Mouse (Mus musculus): ENCODE results near the gene Ddx10.

Gene Ddx10

DNA sequence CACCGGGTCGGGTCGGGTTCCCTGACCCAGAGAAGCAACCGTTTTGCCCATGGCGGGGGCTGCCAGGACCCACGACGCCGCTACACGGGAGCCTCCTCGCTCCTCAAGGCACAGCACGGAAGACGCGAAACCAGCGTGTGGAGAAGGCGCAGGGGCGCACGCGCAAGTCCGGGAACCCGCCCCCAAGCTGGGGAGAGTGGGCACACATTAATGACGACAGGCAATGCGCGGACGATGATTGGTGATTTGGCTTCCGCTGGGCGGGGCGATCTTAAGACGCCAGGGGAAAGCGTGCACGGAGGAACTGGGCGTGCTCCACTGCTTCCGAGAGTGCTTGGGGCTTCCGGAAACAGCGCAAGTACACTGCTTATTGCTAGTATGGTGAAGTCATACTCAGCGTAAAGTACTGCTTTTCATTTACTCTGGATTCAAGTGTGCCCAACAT is at the start of gene Ddx10:
Gene Ddx10 (minus strand): TSS at position 101 of the 445 bp plus-strand sequence.
- peak; percentile 98 for DNase-seq (ENCODE audit: low spot score)

DNA sequence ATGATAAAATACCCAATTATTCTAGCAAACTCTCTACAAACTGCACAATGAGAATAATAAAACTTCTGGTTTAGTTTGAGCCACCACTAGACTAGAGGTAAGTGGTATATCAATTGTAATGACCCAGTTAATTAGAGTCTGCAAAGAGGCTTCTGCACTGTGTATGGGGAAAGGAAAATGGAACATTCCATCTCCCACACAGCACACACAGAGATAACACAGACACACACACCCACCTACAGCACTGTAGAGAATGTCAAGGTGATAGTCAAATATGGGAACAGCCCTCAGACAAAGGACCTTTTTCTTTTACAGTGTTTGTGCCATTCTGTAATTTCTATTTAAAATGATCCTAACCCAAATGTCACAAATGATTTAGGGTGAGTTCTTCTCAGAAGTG is 45.0 kb upstream of the Ddx10 start:
- no peak for DNase-seq (ENCODE audit: low spot score)

DNA sequence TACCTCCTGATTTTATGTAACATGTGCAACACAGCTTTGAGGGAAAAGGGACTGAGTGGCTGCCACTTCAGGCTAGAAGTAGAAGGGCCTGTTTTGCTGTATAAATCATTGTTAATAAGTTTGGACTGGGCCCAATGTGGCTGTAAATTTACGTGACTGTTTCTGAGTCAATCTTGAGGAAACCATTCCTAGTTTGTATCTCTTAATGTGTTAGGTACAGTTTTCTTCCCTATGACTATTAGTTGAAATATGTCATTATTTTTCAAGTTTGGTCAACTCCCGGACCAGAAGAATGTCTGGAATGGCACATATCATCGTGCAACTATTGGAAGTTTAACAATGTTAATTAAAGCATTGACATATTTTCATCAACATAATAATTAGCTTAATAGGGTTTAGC is 42.2 kb upstream of the Ddx10 start:
- peak; percentile 14 for DNase-seq (ENCODE audit: low spot score)

DNA sequence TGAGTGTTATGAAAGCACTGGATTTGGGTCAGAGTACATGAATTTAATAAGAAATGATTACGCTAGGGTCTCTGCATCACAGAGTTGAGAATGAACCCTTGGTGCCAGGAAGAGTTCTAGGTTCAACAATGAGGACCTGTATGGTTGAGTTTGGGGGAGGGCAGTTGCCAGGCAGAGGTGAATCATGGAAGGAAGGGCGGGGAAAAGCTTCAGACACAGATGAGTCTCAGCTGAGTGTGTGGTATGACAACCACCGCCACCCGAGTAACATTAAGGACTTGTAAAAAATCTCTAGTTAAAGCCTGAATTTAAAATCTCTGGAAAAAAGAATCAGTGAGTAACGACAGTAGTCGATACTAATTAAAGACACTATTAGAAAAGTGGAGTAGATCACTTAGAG is 38.9 kb upstream of the Ddx10 start:
- no peak for DNase-seq (ENCODE audit: low spot score)

DNA sequence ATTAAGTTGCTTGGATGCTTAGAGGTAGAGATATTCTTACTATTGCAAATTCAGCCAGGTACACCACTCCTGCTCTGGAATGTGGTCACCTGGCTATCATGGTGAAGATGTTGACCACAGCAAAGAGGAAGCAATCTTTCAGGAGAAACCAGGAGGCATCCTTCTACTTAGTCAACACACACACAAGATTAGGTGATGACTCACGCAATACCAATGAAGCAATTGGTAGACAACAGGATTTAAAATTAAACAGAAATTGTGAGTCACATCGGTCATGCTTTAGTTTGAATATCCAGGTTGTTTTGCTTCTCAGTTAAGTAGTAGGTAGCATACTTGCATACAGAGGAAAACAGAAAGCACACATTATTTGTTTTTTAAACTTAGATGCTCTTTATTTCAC is 31.1 kb upstream of the Ddx10 start:
- no peak for DNase-seq (ENCODE audit: low spot score)

DNA sequence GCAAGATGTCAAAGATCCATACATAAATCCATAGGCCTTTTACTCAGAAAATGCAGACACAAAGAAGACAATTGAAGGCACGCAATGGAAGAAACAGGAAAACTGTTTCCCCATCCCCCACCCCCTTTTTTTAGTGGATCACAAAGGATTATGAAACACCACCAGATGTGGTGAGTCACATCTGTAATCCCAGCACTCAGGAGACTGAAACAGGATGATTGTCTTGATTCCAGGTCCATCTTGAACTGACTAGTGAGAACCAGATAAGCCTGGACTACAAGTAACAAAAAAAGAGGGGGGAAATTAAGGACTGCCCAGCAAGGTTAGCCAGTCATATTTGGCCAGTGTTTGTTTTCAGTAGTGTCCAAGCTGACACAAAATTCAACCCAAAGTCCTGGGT is 28.5 kb upstream of the Ddx10 start:
- DNase-seq (ENCODE audit: low spot score): no peak

DNA sequence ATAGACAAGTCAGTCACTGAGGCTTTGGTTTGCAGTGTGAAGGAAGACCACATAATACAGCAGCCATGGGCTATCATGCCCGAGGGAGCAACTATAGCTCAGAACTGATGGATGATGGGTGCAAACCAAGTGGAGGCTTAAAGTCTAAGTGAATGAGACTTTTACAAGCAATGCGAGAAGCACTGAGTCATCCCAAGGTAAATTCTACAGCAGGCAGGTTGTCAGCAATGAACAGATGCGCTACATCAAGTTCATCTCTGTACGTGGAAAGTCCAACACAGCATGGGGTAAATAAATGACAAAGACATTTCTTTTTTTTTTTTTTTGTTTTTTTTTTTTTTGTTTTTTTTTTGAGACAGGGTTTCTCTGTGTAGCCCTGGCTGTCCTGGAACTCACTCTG is 24.9 kb upstream of the Ddx10 start:
- peak; percentile 18 for DNase-seq (ENCODE audit: low spot score)

DNA sequence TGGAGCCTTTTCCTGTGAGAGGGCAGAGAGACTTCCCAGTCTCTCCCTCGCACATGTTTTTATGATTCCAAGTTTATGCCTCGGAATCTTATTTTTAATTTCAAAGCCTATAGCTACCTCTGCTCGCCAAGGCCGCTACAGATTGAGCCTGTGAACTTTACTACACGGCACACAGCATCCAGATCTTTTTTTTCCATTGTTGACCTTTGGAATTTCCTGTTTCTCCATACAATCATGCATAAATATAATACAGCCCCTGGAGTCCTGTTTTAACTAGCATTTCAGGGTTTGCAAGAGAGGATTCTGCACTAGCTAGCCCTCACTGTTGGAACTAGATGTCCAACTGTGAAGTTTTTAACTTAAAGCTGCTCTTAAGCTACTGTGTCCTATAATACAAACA is 24.4 kb upstream of the Ddx10 start:
- no peak for DNase-seq (ENCODE audit: low spot score)

DNA sequence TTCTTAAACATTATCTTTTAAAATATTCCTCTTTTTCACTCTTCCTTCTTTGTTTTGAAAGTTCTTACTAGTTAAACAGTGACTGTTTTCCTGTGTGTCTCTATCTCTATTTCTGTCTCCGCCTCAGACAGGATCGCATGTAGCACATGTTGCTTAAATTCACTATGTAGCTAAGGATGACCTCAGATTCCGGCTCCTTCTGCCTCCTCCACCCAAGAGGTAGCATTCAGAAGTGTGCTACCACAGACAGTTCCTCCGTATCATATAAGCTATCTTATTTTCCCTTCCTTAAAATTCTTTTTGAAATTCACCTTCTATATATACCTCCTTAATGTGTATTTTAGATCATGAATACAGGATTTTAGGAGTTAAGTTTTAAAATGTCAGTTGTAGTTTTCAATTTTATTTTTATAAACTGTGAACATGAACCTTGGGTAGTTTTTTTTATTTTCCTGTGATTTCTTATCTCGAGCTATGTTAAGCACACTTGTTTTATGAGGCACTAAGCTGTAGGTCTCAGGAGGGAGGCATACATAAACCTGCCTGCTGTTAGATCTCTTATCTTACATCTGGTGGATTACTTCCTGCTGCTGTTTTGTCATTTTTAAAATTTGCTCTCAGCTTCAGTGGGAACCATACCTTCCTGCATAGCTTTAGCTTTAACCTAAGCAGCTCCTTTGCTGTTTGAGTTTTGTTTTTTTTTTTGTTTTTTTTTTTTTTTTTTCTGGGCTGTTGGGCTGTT is 23.6 kb upstream of the Ddx10 start:
- no peak for DNase-seq (ENCODE audit: low spot score)

DNA sequence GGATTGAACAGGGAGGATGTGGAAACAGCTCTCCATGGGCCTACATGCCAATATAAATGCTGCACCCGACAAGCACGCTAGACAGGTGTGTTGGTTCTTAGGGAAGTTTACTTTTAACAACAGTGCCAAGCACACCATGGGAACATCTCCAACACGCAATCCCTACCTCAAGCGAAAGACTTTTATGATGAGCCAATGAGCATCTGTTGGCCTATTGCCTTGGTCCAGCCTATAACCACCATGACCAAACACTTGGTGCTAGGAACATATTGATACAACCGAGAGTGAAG is 21.6 kb upstream of the Ddx10 start:
- no peak for DNase-seq (ENCODE audit: low spot score)

DNA sequence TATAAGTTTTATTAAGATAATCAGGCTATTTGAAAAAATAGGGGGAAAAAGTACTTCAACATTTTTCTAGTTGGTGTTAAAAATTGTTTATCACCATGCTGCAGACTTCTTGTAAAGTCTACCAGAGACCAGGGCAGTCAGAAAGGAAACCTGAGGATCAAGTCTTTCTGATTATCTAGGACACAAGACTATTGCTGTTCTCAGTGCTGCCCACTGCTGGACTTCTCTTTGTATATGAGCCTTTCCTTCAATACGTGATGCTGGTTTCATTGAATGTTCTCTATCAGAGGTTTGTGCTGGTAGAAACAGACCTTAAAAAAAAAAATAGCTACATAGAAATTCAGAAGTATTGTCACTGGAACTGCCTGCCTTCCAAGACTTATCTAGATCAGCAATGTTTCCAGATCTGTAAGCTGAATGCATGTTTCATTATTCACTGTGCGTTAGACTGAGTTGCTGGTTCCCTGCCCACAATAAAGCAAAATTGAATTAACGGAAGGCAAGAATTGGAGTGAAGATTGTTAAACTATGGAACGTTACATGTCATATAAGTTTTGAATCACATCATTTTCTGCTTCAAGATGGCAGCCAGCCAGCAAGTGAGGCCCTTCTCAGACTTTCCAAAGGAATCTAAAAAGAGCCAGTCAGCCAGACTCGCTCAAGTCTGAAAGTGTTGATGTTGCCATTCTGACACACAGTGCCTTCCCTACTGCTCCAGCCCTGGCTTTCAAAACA is 21.0 kb upstream of the Ddx10 start:
- peak; percentile 43 for DNase-seq (ENCODE audit: low spot score)

DNA sequence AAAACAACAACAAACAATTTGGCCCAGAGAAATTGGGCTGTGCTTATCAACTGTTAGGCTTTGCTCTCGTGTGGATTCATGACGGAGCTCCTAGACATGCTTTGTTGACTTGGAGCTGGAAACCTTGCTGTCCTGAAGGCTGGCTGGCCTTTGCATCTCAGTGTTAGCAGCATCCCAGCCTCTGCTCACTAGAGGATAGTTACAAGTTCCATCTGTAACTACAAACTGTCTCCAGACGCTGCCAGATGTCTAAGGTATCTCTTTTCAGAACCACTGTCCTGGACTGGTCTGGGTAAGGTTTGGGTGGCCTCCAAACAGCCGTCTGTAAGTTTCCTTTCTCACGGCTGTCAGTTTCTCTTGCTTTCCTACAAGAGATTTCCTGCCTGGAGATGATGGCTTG is 20.2 kb upstream of the Ddx10 start:
- DNase-seq (ENCODE audit: low spot score): no peak

DNA sequence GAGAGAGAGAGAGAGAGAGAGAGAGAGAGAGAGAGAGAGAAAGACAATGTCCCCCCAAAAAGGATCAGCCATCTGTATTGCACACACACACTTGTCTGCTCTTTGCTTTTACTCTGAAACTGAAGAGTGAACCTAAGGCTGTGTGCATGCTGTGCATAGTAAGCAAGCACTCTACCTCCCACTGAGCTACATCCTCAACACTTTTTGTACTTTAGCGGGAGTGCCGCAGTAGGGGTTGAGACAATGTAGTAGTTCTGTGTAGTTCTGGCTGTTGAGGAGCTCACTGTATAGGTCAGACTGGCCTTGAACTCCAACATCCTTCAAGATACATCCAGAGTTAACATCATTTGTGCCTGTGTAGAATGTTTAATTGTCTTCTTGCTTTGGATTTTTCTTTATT is 17.7 kb upstream of the Ddx10 start:
- DNase-seq (ENCODE audit: low spot score): no peak

DNA sequence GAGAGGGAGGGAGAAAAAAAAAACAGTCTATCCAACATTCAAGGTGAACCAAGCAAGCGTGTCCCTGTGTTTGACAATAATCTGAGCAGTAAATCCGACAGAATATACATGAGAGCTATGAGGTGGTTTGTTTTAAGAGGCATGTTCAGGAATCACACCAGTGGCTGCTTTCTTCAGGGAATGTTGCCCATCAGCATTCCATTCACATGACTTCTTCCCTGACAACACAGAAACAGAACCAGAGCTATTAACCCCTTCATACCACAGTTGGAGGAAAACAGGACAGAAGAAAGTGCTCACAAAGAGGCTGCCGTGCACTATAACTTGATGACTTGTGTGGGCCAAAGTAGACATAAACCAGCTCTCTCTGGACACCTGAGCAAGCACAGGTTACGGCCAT is 16.5 kb upstream of the Ddx10 start:
- DNase-seq (ENCODE audit: low spot score): peak; percentile 25

DNA sequence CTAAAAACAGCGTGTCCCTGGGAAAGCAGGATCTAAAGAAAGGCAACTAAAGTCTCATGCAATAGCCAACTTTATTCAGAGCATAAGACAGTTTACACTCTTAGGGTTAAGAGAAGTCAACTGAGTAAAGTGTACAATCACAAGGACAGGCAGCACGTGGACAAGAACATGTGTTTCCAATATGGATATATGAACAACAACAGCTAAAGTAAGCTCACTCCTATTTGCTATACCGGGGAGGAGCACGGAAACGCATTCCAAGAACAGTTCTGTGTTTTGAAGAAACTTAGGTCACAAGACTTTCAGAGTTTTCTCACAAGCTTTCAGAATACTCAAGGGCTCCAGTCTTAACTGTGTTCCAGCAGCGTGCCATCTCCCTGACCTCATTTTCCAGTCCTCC is 10.3 kb upstream of the Ddx10 start:
- no peak for DNase-seq (ENCODE audit: low spot score)

DNA sequence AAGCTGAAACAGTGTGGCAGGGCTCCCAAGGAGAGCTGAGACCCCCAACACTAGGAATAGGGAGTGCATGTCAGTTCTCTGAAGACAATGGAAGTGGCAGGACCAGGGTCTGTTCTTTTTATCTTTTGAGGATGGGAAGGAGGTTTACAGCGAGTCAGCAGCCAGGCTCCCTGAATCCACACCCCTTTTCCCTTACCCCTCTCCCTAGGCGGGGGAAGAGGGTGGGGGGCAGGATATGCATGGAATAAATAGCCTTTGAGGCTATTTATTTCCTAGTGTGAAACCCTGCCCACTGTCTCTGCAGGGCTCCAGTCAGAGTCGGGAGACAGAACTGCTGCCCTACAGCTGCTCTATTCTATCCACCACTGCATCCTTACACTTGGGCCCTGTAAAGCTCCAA is 9.9 kb upstream of the Ddx10 start:
- no peak for DNase-seq (ENCODE audit: low spot score)

DNA sequence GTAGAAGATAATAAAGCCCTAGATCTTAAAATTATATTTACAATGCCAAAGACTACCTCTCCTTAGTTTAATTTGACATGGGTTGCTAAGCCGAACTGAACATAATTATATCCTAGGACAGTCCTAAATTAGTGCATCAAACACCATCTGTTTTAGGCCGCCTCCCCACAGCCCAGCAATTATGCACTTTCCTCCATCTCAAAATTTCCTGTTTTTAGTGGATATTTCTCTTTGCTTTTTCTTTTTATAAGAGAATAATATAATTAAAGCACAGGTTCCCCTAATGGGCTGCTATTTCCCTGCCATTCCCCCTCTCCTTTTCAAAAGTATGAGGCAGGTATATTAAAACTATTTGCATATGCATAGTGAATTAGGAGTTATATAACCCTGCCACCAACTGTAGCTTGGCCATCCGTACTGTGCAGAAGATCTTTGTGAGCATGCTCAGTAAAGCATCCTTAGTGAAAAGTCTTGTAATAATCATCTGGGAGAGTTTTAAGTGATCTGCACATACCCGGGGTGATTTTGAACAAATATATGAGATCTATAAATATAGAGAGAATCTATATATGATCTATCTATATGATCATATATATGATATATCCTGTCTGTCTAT is 8.9 kb upstream of the Ddx10 start:
- no peak for DNase-seq (ENCODE audit: low spot score)

DNA sequence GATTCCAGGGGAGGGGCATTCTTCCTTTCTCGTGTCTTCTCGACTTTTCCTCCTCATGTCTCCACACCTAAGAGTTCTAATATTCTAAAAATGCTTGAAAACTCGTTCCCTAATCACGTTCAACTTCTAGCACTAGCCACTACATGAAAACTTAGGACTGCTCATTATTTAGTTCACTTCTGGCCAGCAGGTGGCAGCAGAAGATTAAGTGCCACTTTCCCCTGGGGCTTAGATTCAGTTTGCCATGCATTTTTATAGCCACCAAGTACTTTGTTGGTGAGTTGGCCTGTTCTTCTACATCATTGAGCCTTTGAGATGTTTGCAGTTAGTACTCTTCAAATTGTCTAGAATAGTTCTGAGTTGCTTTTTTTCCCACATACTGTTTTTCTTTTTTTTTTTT is 6.5 kb upstream of the Ddx10 start:
- peak; percentile 81 for DNase-seq (ENCODE audit: low spot score)

DNA sequence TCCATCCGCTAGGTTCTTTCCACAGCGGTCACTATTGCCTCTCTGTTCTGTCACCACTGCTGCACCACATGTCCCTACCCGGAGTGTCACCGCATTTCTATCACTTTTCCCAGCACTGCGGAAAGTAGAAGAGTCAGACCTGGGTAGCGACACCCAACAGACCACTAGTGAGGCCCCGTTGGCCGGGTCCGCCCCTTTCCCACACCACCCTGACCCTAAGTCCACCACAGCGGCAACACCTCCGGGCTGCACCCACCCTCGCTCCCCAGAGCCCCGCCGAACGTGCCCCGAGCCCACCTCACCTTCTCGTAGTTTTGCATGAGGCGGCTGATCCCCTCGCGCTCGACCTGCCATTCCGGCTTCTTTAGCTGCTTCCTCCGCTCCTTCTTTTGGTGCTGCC is 337 bp downstream of the Ddx10 start:
- DNase-seq (ENCODE audit: low spot score): no peak

DNA sequence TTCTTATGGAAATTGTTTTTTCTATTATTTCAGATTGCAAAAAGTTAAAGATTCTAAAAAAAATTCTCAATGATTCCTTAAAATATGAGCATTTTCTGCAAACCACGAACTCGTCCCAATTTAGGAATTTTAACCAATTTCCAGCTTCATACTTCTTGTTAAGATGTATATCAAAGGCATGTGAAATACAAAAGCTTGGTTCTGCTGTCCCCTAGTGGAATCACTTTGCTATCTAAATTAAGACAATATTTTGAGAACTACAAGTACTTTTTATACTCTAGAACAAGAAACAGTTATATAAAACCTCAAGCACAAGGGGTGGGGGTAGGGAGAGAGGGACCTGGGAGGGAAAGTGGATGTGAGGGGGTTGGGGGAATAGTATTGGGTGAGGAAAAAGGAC is 29.7 kb downstream of the Ddx10 start:
- no peak for DNase-seq (ENCODE audit: low spot score)

DNA sequence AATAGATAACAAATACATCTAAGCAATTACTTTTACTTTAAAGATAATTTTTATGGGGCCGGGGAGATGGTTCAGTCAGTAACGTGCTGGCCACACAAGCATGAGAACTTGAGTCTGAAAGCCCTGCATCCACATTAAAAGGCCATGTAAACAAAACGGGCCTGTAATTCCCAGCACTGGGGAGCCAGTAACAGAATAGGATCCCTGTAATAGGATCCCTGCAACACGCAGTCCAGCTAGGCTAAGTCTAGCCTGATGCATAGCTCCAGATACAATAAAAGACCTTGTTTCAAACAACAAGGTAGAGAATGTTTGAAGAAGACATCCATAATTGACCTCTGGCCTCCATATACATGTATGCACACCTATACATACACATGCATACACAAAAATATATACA is 39.6 kb downstream of the Ddx10 start:
- no peak for DNase-seq (ENCODE audit: low spot score)

DNA sequence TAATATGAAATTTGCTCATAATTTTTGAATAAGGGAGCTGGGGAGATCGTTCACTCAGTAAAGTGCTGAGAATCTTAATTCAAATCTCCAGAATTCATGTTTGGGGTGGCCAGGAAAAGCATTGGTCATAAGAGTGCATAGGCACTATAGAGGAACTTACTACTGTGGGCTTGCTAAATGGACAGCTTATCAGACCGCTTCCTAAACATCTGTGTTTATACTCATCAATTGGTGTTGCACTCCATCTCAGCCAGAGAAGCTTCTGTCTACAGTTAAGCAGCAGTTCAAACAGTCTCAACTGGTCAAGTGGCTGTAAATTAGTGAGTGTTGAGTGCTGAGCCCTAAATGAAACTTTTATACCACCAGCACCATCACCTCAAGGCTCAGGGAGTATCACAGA is 73.3 kb downstream of the Ddx10 start:
- DNase-seq (ENCODE audit: low spot score): no peak

DNA sequence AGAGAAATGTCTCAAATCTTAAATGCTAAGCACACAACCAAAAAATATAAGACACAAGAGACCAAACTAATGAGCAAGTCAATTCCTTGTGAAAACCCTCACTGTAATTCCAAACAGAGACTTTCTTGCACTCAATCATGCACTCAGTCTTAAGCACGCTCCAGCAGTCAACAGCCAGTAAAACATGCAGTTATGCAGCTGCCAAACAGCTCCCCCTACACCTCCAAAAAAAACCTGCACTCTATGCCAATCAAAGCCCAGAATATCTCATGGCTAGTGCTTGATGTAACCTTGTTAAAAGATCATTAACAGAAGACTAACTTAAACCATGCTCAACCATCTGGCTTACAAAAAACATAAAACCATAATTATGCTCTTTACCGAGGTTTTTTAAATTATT is 74.6 kb downstream of the Ddx10 start:
- DNase-seq (ENCODE audit: low spot score): no peak

DNA sequence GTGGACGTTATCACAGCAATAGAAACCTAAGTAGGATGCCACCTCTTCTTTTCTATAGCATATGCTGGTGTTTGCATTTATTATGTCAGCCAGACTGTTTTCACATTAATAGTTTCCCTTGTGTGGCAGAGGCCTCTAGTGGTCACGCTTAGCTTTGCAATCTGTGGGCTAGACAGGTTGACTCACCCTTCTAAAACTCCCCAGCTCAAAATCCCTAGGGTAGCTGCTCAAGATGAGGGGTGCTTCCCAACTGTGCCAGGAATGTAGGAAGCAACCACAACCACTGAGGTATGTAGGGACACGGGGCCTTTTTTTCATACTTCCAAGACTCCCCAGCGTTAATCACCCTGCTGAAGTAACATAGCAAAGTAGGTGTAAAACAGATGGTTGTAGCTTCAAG is 103.6 kb downstream of the Ddx10 start:
- DNase-seq (ENCODE audit: low spot score): peak; percentile 61
